Mouse (Mus musculus) liver, embryonic 13.5 days (tissue): ENCODE results near the gene Fpr-rs3. TPM values are rescaled to one million over a fixed set of nuclear protein-coding genes. Genes with fewer than 3 reads are reported as not detected.

Experiments
- ATAC-seq: fragments of 200-750 bp; cut with Nextera tagmentation; 2 replicates; pipeline ENCODE4 v1.8.0; 2017; ENCODE audit warnings: low read depth, mild to moderate bottlenecking, moderate number of reproducible peaks, moderate library complexity
- DNase-seq: peaks from one replicate; pipeline ENCODE4 v3.0.0; 2022
- H3K27ac ChIP-seq: fragments of 300-500 bp; sonication (generic); 2 replicates; pipeline ENCODE4 v1.5.1; 2015; ENCODE audit warnings: moderate library complexity, mild to moderate bottlenecking, inconsistent platforms
- H3K27me3 ChIP-seq: fragments of 300-500 bp; sonication (generic); 2 replicates; pipeline ENCODE4 v1.6.1; 2015; ENCODE audit warnings: mild to moderate bottlenecking, inconsistent platforms
- H3K36me3 ChIP-seq: fragments of 300-500 bp; sonication (generic); 2 replicates; pipeline ENCODE4 v1.6.1; 2015; ENCODE audit warnings: mild to moderate bottlenecking, inconsistent platforms
- H3K4me1 ChIP-seq: fragments of 300-500 bp; sonication (generic); replicated peaks from 2 replicates; pipeline ENCODE4 v1.6.1; 2015; ENCODE audit warnings: inconsistent platforms
- H3K4me2 ChIP-seq: fragments of 300-500 bp; sonication (generic); 2 replicates; pipeline ENCODE4 v1.6.1; 2015; ENCODE audit warnings: inconsistent platforms, mild to moderate bottlenecking, moderate library complexity
- H3K4me3 ChIP-seq: fragments of 300-500 bp; sonication (generic); replicated peaks from 2 replicates; pipeline ENCODE4 v1.5.1; 2015; ENCODE audit warnings: mild to moderate bottlenecking, inconsistent platforms
- H3K9ac ChIP-seq: fragments of 300-500 bp; sonication (generic); 2 replicates; pipeline ENCODE4 v1.6.1; 2015; ENCODE audit warnings: mild to moderate bottlenecking, inconsistent platforms
- H3K9me3 ChIP-seq: fragments of 300-500 bp; sonication (generic); replicated peaks from 2 replicates; pipeline ENCODE4 v1.6.1; 2016; ENCODE audit warnings: inconsistent platforms
- WGBS: fragments of 180-500 bp; shearing (Covaris S2); methylation state at CpG from one replicate; pipeline ENCODE4 v1.1.7; 2015; ENCODE audit not compliant: insufficient replicate concordance; 5-methylcytosine and 5-hydroxymethylcytosine counted together
- polyA plus RNA-seq: library from polyadenylated mRNA; unstranded; fragments of >200 nt; fragmentation: Nextera tagmentation; extraction: Ambion mirVana; gene quantifications from 2 replicates; pipeline ENCODE4 v1.2.1, GENCODE M21; 2015

Gene Fpr-rs3
- not detected in 2 replicates for polyA plus RNA-seq

- no peaks in the 10 kb centered on the region for H3K9me3 ChIP-seq
- no peaks in the 10 kb centered on the region for H3K36me3 ChIP-seq
- no peak for ATAC-seq
- H3K4me3 ChIP-seq: no peak within 1 kb of the TSS
- no peak within 1 kb of the TSS for H3K4me2 ChIP-seq
- H3K9ac ChIP-seq: no peak within 1 kb of the TSS
- no peak for DNase-seq
- H3K27me3 ChIP-seq: no peaks in the 10 kb centered on the region
- H3K4me1 ChIP-seq: no peaks in the 10 kb centered on the region
- no peak within 1 kb of the TSS for H3K27ac ChIP-seq
Measured at GRCm38 (mm10) chr17:20624777-20625176, at the start of gene Fpr-rs3. TSS of gene Fpr-rs3 (minus strand) at chr17:20624877.

DNA sequence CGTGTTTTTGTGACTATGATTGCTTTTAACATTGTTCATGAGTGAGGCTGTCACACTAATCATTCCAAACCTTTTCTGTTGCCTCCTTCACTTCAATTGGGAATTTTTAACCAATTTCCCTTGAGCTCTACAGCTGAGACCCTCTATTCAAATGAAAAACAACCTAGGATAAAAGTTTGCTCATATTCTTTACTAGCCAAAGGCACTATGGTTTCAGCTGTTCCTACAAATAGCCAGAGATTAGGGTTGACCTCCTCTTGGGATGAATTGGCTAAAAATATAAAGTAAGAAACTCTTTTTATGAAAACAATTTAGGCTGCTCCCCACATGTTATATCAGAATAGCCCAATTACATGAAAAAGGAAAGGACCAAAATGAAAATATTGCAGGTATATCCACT is 28.4 kb downstream of the Fpr-rs3 start, which contains the start of gene Vmn2r110:
Vmn2r110 (minus strand) TSS at position 101 of the 400 bp plus-strand sequence.
- Histone ChIP-seq H3K27ac (no peak within 1 kb of the TSS), H3K4me2 (no peak within 1 kb of the TSS), H3K9me3 (no peaks in the 10 kb centered on the region), H3K4me3 (no peak within 1 kb of the TSS), H3K36me3 (no peaks in the 10 kb centered on the region), H3K27me3 (no peaks in the 10 kb centered on the region), H3K9ac (no peak within 1 kb of the TSS), H3K4me1 (no peaks in the 10 kb centered on the region)
- DNase-seq (no peak), ATAC-seq (no peak)
- WGBS: 9% methylated on average over 1 of the region's 1 CpGs

Other genes with a start within 250 kb of the Fpr-rs3 start
- gene Vmn1r224, start 210.7 kb downstream of the Fpr-rs3 start, polyA plus RNA-seq: not detected in 2 replicates
- not detected in 2 replicates for gene Vmn2r108, start 143.5 kb downstream of the Fpr-rs3 start, polyA plus RNA-seq
- not detected in 2 replicates for gene Vmn1r225, start 126.7 kb downstream of the Fpr-rs3 start, polyA plus RNA-seq
- gene Vmn2r109, start 60.1 kb downstream of the Fpr-rs3 start, polyA plus RNA-seq: not detected in 2 replicates
- gene Vmn2r110, start 28.5 kb downstream of the Fpr-rs3 start, polyA plus RNA-seq: 0.01 TPM in 1 of 2 replicates, not detected in the other
- gene Vmn1r226, start 58.0 kb upstream of the Fpr-rs3 start, polyA plus RNA-seq: not detected in 2 replicates
- gene Vmn1r227, start 105.0 kb upstream of the Fpr-rs3 start, polyA plus RNA-seq: not detected in 2 replicates
- gene Vmn1r228, start 161.3 kb upstream of the Fpr-rs3 start, polyA plus RNA-seq: not detected in 2 replicates
- not detected in 2 replicates for gene Vmn1r229, start 186.7 kb upstream of the Fpr-rs3 start, polyA plus RNA-seq
- gene Vmn1r230, start 215.6 kb upstream of the Fpr-rs3 start, polyA plus RNA-seq: not detected in 2 replicates